Mouse (Mus musculus): ENCODE data around the gene Krt16.
A peak's percentile ranks its signal among the peaks of the same experiment; 100 is the strongest.

Gene Krt16

DNA sequence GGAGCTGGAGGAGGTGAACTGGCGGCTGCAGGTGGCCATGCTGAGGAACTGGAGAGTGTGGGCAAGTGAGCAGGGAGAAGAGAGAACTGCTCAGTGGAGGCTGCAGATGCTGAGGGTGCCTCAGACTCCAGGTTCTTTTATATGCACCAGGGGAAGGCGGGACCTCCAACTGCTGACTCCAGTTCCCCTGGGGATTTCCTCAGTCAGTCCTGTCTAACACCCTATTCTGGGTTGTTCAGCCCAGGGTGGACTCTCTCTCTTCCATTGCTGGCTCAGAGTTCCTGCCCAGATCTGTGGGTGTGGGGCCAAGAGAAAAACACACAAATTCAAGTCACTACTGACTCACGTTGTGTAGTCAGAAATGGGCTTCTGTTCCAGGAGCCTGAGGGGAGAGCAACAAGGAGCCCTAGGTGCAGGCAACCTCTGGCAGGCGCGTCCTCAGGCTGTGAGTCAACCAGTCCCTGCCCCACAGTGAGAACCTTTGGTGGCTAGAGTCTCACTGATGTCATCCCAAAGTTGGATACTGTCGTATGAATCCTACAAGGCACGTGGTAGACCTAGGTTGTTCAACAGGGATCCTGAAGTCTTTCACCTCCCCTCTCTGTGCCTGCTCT lies at the start of gene Krt16:
TSS of gene Krt16 (minus strand) at position 51 of the 614 bp plus-strand sequence.
- DNase-seq (ENCODE audit: low spot score): no peak

DNA sequence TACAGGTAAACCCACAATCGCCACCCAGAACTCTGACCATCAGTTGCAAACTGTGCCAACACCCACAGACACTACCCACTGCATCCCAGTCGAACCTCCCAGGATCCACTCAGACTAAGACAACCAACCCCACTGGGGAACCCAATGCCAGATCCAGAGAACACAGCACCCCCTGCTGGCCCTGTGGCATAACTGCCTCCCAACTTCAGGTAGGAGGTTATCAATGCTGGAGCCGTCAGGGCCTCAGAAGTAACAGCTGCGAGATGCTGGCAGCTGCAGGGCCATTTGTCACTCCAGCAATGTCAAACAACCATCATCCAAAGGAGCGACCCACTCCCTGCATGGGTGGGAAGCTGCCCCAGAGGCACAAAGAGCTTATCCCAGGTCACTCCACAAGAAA lies 49.1 kb upstream of the Krt16 start:
- peak; percentile 39 for DNase-seq (ENCODE audit: low spot score)

DNA sequence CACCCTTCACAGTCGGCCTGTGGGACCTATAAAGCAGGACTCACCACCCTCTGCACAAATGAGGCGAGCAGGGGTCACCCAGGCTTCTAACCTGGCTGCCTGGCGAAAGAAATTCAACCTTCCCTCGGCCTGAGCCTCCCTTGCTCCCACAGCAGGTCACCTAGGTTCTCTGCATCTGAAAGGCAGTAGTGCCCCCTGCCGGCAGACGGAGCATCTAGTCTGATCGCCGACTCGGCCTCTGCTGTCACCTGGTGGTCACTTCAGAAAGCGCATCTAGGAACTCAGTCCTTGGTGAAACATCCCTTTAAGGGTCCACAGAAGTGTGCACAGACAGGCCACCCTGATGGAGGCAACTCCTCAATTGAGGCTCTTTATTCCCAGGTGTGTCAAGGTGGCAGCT lies 46.6 kb upstream of the Krt16 start:
- DNase-seq (ENCODE audit: low spot score): peak; percentile 72

DNA sequence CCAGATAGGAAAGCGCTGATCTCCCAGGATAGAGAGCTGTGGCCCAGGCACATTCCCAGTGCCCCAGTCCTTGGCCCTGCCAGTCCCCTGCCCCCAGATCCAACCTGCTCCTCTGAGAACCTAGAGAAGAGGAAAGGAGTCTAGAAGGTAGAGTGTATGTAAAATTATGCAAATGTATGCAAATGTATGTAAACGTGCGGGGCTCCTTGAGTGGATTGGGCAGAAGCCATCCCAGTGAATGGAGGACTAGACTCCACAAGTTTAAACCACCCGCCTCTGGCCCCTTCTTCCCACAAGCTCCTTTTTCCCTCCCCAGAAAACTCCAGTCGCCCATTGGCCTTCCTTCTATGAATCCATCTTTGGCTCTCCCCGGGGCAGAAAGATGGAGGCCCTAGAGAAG lies 44.2 kb upstream of the Krt16 start:
- no peak for DNase-seq (ENCODE audit: low spot score)

DNA sequence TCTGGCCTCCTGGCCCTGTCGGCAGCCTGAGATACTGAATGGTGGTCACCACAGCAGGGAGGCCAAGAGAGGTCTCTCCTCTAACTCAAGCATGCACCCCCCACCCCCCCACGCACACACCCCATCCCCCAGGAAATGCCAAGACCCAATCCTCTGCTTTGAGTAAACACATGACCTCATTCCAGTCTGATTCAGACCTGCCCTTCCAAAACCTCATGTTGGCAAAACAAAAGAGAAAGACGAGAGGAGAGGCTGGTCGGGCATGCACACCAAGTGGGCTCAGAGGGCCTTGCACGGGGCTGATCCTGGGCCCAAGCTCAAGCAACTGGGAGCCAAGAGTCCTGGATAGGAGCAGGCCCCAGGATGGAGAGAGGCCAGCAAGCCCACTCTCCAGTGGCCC lies 41.5 kb upstream of the Krt16 start:
- DNase-seq (ENCODE audit: low spot score): no peak

DNA sequence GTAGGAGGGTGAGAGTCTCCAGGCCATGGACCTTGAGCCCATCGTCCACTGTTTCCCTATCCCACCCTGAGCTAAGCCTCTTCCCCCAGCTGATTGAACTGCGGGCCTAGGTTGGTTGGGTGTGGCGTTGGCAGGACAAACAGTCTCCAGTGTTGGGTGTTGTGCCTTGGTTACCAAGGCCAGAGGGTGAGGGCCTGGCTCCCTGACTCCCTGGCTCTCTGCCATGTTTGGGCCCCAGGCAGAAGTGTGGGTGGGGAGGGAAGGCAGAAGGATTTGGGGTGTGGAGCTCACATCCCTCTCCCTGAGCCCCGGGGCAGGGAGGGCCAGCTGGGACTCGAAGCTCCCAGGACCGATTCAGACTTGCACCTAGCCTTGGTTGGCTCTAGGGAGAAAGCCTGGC lies 40.2 kb upstream of the Krt16 start:
- no peak for DNase-seq (ENCODE audit: low spot score)

DNA sequence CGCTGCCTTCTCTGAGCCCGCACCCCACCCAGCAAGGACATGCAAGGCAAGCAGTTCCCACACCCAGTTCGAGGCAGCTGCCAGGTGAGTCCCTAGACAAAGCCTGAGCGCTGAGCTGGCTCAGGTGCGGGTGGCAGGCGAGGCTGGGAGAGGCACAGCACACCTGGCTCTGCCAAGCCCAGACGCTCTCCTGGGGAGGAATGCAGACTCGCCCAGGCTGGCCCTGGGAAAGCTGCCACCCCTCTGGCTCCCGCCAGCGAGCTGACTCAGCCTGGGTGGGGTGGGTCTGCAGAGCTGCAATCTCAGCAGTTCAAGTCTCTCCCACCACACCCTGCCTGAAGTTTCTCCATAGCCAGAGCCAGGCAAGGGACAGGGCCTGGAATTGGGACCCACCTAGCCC lies 38.3 kb upstream of the Krt16 start:
- no peak for DNase-seq (ENCODE audit: low spot score)

DNA sequence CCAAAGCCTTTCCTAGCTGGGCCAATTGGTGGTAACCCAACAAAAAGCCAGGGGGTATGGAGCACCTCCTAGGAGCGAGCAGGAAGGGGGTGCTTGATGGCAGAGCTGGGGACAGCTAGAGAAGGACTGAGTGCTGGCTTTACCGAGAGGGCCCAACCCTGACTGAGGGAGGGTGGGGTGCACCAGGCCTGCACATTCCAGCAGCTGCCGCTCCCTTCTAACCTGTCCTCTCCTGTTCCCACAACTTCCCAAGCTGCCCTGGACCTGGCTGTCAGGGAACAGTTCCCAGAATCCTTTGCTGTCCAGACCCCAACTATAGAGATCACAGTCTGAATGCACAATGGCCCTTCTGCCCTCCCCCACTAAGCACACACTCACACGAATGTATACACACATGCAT lies 36.3 kb upstream of the Krt16 start:
- no peak for DNase-seq (ENCODE audit: low spot score)

DNA sequence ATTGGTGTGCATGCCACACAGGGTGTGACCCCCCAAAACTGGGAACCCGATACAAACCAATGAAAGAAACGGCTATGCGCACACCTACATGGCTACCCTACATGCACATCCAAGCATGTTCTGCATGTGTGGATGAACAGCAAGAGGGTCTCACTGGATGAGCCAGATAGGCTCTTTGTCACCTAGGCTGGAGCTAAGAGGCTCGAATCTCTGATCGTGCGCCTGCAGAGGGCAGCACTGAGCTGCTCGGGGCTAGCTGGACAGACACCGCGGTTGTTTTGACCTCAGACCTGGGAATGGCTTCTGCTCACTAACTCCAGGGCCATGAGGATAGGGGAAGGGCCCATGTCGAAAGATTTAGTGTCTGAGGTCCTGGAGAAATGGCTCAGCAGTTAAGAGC lies 33.8 kb upstream of the Krt16 start:
- peak; percentile 47 for DNase-seq (ENCODE audit: low spot score)

DNA sequence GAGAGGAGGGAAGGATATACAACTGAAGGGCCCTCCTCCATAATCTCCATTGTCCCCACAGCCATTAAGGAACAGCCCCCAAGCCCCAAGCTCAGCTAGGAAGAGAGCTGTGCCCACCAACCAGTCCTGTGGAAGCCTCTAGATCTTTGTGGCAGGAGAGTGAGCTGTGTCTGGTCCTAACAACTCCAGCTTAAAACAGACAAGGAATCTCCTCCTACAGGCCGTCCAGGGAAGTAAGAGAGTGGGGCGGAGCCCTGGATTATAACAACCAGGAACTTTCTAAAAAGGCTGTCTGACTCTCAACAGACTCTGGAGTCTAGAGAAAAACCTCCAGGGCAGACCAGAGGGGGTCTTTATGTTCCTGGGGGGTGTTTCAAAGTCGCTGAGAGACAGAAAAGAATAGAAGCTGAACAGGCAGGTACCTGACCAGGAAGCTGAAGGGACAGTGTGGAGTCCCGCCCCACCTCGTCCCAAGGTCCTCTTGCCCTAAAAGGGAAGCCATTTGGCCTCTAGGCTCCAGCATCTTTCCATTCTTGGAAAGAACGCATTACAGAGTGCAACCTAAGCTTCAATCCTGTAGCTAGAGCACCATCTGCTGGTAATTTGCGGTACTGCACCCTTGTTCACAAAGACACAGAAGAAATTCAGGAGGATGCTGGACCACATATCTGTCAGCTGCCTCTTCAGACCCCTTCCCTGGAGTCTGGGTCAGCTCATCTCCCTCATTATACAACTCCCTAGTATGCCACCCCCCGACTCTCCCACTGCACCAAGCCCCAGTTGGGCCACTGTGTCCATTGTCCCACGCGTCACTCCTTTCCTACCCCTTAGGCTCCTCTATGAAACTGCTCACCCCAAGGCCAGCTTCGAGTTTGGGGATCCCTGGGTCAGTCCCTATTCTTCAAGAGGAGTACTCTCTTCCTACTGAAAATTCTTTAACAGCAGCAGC lies 33.2 kb upstream of the Krt16 start:
- peak; percentile 59 for DNase-seq (ENCODE audit: low spot score)

DNA sequence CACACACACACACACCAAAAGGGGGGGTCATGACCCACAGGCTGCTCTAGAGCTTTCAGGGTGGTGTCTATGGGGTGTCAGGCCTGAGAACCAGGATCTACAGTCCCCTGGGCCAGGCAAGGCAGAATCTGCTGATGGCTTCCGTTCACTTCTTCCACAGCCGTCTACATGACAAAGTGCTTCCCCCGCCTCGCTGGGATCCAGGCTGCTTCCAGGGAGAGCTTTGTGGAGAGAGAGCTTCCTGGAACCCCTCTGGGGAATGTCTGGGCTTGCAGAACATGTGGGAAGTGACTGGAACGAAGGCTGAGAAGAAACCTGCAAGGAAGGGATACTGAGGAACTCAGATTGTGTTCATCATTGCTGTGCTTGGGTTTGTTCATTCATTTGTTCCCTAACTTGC lies 30.1 kb upstream of the Krt16 start:
- DNase-seq (ENCODE audit: low spot score): no peak

DNA sequence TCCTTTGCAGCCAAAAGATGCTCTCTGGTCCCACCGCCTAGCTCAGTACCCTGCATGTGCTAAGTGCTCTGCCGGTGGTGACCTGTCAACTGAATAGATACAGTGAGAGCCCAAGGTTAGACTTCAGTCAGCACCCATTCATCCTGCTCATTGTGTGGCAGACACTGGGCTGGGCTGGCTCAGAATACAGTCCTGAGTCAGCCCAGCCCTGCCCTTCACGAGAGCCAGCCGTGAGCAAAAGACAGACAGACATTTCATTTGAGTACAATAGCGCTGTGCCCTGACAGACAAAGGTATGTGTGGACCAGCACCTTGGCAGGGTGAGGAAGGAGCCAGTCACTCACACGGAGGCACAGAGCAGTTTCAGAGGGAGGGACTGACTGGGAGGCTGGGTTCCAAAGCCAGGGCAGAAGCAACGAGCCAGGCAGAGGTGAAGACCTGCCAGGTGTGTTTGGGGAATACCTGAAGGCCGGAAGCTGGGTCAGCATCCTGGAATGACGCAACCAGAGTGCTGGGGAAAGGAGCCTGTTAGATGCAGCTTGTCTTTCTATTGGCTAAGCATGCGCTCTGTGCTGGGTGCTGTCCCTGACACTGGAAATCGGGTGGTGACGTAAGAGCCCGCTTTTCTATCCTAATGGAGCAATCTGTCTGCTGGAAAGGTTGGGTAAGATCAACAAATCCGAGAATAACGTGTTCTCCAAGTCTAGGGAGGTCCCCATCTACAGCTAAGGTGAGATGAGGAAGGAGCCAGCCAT lies 29.2 kb upstream of the Krt16 start:
- no peak for DNase-seq (ENCODE audit: low spot score)

DNA sequence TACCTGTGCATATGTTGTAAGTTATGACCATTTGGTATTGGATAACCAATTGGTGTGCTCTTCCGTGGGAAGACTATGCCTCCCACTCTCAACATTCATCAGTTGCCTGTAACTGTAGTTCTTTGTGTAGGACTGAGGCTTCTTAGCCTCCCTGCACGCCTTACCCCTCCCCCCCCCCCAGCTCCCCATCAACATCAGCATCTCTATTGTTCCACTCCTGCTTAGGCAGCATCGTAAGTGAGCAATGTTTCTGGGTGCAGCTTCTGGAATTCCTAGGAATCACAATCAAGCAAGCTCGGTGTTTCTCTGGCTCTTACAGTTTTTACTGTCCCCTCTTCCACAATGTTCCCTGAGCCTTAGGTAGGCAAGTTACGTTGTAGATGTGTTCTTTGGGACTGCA lies 26.8 kb upstream of the Krt16 start:
- DNase-seq (ENCODE audit: low spot score): no peak

DNA sequence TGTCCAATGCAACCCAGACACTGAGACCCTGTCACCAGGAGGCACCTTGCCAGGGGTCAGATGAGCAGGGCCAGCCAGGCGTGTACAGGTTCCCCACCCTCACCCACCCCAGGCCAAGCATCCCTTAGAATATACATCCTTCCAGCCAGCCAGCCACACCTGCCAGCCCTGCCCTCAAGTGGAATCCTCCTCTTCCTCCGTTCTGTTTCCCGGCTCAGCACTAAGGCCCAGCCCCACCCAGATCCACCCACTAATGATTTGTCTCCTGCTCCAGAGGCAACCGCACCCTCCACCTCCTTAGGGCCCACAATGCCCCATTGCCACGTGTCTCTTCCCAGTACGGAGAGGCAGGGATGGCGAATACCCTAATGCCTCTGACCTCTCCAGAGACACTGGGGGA lies 26.0 kb upstream of the Krt16 start:
- no peak for DNase-seq (ENCODE audit: low spot score)

DNA sequence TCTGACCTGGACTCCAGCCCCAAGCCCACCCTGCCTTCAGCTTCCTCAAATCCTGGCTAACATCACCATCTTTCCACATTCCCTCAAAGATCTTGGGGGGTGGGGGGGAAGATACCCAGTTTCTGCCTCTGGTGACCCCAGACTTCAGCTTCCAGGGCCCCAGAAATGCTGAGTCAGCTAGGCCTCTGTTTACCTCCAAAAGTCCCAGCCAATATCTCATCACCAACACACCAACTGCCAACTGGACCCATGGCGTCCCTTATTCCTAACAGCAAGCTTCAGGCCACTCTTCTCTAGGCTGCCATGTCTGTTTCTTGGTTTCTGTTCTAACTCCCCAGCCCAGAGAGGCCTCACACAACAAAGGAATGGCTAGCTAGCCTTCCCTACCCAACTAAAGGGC lies 23.2 kb upstream of the Krt16 start:
- no peak for DNase-seq (ENCODE audit: low spot score)

DNA sequence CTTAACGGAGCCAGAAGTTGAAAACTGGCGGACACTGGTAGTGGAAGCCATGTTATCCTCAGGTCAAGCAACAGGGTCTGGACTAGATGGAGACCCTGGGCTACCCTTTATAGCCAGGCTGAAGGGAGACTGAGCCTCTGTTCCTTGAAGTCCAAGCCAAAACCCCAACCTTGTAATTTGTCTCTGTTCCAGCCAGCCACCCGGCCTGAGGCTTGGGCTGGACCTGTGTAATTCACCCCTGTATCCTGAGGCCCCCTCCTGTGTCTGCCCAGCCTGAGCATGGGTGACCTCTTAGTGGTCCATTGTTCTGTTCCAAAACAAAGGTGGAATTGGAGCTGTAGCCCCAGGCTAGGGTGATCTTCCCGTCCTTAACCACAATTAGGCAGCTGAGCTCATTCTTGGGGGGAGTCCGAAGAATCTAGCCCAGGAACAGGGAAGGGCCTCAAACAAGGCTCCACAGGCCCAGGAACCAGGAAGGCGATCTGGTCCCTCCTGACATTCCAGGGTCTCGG lies 21.2 kb upstream of the Krt16 start, which contains the start of gene Krt42:
TSS of gene Krt42 (minus strand) at position 51 of the 512 bp plus-strand sequence.
- DNase-seq (ENCODE audit: low spot score): no peak

DNA sequence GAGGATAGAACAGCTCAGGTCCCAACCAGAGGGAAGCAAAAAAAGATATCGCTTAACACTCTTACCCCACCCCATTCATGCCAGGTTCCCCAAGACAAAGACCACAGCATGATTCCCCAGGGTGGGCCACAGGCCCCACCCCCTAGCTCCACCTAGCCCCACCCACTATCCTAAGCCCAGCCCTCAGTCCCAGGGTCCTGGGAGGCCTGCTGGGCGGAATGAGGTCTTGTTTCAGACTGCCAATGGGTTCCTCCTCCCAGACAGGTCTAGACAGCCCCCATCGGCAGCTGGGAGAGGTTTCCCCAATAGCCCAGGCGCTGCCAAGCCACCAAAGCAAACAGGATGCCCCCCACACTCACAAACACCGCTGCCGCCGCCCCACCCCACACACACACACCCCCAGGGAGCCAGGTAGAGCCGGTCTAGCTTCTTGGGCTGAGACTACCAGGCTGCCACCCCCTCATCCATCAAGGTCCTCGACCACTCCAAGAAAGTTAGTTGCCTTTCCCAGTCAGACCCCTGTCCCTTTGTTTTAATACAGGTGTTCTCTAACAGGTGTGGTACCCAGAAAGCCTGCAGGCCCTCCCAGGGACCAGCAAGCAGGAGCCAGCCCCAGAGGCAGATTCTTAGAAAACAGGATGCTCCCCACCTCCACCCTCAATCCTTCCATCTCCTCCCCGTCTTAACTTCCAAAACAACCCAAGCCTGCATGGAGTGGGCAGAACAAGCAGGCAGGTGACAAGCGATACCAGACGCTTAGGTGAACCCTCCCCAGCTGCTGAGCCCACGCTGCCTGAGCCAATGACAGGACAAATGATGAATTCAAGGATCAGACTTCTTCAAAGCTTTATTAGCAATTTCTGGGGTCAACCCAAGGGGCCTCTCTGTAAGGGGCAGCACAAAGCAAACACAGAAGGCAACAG lies 13.6 kb upstream of the Krt16 start:
- DNase-seq (ENCODE audit: low spot score): no peak

DNA sequence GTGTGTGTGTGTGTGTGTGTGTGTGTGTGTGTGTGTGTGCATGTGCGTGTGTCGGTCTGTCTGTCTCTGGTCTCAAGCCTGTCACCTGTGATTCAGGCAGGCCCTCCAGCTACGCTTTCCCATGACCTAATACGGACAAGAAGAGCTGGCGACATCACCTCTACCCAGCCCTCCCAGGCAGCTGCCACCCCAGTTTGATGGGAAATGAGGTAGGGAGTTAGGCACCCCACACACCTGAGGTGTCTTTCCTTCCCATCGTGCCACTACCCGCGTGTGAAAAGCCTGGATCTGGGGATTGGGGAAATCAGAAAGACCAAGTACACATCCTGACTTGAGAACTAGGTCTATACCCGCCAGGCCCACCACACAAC lies 12.5 kb upstream of the Krt16 start:
- DNase-seq (ENCODE audit: low spot score): no peak

DNA sequence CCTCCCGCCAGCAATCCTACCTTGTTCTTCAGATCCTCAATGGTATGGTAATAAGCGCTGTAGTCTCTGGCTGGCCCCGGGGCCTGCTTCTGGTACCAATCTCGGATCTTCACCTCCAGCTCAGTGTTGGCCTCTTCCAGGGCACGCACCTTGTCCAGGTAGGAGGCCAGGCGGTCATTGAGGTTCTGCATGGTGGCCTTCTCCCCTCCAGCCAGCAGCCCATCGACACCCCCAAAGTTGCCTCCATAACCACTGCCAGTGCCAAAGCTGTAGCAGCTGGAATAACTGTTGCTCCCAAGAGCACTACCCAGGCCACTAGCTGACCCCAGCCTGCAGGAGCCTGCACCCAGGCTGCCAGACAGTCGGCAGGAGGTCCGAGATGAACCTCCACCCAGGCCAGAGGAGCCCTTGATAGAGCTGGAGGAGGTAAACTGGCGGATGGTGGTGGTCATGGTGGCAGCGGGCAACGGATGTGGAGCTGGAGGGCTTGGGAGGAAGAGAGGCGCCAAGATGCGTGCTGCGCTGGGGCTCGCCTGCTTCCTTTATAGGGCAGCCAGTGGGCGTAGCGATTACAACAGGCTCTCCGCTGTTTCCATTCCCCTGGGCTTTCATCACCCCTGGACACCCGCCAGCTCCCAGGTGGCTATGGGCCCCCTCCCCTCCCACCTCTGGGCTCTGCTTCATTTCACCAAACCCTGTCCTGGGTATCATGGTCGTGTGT lies 12.0 kb upstream of the Krt16 start, which contains the start of gene Krt17:
TSS of gene Krt17 (minus strand) at position 516 of the 721 bp plus-strand sequence.
- DNase-seq (ENCODE audit: low spot score): no peak

DNA sequence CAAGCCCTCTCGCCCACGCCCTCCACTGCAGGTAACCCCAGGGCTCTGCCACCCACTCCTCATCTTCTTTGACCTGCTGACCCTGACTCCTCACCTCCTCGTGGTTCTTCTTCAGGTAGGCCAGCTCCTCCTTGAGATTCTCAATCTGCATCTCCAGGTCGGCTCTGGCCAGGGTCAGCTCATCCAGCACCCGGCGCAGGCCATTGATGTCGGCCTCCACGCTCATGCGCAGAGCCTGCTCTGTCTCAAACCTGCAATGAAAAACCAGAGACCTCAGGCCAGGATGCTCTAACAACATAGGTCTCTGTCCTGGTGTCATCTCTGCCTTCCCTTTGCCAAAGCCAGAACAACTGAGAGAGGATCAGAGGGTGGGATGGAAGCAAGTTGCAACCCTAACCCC lies 10.4 kb upstream of the Krt16 start:
- no peak for DNase-seq (ENCODE audit: low spot score)

DNA sequence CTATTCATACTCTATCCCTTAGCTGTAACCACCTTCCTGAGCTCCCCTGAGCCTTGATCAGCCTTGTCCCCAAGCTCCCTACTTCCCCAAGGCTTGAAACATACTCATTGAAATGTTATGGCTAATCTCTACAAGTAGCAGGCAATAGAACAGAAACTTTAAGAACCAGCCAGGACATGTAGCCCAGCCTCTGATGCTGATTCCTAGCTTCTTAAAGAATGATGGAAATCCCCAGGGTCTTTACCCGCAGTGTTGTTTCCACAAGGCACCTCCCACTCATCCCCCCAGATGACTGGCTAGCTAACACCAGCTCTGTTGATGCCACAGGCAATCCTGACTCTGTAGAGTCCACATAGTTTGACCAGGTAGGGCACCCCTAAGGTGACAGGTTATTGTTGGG lies 9.3 kb upstream of the Krt16 start:
- no peak for DNase-seq (ENCODE audit: low spot score)

All from T-cell, adult 2 months (primary cell).